Mouse (Mus musculus) lung, postnatal 10 days (tissue): ENCODE results near the gene Ccdc148.
A peak's percentile ranks its signal among the peaks of the same experiment; 100 is the strongest.

ENCODE experiments used
- DNase-seq: peaks from one replicate; pipeline ENCODE4 v3.0.0; 2021

The Ccdc148 gene

GRCm38 (mm10) chr2:59160605-59160963 lies at the start of gene Ccdc148, which contains the start of gene Pkp4:
Gene Ccdc148, minus strand, starts transcription at chr2:59160683.
Gene Pkp4, plus strand, starts transcription at chr2:59160850.
- peak; percentile 95 for DNase-seq

DNA sequence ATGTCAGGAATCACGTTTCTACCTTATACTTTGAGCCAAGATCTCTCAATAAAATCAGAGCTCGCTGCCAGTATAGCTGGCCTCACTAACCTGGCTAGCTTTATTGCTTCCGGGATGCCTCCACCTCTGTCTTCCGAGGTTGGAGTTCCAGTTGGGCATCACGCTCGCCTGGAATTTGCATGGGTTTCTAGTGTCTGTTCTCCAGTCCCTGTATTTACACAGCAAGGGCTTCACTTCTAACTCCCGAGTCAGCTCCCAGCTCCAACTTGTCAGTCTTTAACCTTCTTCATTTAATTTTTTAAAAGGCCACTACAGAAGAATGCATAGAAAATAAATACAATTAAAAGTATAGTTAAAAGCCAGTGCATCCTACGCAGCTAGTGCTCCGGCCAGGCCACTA lies 47.8 kb upstream of the Ccdc148 start:
- no peak for DNase-seq

DNA sequence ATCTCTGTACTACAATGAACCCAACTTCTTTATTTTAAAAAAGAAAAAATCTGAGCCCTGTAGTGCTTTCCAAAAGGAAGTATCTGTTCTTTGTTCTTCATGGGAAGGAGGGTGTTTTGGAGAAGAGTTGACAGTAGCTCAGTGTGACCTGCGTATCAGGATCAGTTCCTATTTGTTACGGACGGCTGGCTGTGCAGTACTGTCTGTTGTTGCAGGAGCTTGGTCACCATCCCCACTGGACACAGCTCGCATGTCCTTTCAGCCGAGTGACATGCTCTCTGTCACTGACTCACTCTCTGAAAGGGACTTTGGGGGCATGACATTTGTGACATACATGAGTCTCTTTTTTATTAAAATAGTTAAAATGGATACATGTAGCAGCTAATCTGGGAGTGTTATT lies 47.2 kb upstream of the Ccdc148 start:
- DNase-seq: no peak

- DNase-seq: peak; percentile 14
Measured at GRCm38 (mm10) chr2:59207240-59207639, 46.8 kb upstream of the Ccdc148 start.

- DNase-seq: no peak
Measured at GRCm38 (mm10) chr2:59206190-59206589, 45.7 kb upstream of the Ccdc148 start.

- no peak for DNase-seq
Measured at GRCm38 (mm10) chr2:59205092-59205491, 44.6 kb upstream of the Ccdc148 start.

DNA sequence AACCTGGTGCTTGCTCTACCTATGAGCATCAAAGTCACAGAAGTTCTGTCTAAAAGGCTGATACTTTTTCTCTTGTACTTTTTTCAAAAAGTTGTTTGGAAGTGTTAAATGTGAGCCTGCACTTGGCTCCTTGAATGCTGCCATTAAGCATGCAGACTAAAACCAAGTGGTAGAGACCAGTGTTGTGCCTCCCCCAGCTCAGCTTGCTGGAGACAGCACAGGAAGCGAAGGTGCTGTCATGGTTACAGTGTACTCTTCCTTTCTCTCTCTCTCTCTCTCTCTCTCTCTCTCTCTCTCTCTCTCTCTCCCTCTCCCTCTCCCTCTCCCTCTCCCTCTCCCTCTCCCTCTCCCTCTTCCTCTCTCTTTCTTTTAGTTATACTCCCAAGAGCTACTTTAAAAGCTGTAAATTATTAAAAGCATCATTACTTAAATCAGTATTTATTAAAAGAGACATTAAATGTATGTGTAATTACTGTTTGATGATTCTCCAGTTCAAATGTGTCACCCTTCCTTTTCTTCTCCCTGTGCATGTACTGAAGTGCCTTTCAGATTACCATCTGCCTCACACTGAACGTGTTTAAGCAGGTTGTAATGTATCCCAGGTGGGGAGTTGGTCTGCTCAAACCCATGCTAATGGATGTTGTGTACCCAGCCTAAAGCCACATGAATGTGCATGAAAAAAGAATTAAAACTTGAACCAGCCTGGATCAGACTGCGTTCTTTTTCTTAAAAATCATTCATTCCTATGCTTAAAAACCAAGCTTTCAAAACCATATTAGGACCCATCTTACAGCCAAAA lies 43.3 kb upstream of the Ccdc148 start:
- DNase-seq: no peak

- DNase-seq: no peak
Measured at GRCm38 (mm10) chr2:59202930-59203329, 42.4 kb upstream of the Ccdc148 start.

- DNase-seq: no peak
Measured at GRCm38 (mm10) chr2:59200511-59200910, 40.0 kb upstream of the Ccdc148 start.

- DNase-seq: no peak
Measured at GRCm38 (mm10) chr2:59199476-59199976, 39.0 kb upstream of the Ccdc148 start.

DNA sequence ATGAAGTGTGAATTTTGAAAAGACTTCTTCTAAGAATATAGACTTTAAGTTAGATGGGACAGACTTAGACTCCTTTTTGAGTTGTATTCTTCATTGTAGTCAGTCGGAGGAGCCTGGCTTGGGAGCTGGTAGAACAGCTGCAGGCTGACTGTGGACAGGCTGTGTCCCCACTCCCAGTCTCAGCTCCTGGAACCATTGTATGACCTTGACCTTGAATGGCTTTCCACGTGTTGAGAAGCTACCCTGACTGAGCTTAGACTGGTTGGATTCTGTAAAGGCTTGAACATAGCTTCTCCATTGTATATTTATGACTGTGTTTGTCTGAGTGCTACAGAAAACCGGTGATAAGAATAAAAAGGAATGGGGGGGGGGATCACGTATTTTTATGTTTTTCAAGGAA lies 36.7 kb upstream of the Ccdc148 start:
- no peak for DNase-seq

DNA sequence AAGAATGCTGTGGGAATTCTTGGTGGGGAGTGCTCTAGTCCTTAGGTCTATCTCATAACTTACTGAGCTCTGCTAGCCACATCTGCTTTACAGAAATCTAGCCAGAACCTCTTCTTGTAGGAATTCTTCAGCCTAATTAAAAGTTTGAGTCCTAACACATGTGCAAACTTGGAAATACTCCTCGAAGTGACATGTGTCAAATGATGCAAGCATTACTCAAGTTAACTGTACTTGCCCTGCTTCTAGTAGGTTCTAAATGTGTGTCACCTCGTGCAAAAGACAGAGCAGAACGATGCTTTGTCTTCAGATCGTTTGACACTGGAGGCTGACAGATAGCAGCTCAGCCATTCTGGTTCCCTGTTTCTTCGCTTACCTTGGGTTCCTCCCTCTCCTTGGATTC lies 32.6 kb upstream of the Ccdc148 start:
- no peak for DNase-seq

GRCm38 (mm10) chr2:59191466-59191865 lies 31.0 kb upstream of the Ccdc148 start:
- DNase-seq: peak; percentile 48

- no peak for DNase-seq
Measured at GRCm38 (mm10) chr2:59190186-59190585, 29.7 kb upstream of the Ccdc148 start.

GRCm38 (mm10) chr2:59189661-59190185 lies 29.2 kb upstream of the Ccdc148 start:
- peak; percentile 43 for DNase-seq

GRCm38 (mm10) chr2:59188306-59188705 lies 27.8 kb upstream of the Ccdc148 start:
- DNase-seq: no peak

GRCm38 (mm10) chr2:59186966-59187365 lies 26.5 kb upstream of the Ccdc148 start:
- DNase-seq: no peak

GRCm38 (mm10) chr2:59186122-59186521 lies 25.6 kb upstream of the Ccdc148 start:
- DNase-seq: no peak

DNA sequence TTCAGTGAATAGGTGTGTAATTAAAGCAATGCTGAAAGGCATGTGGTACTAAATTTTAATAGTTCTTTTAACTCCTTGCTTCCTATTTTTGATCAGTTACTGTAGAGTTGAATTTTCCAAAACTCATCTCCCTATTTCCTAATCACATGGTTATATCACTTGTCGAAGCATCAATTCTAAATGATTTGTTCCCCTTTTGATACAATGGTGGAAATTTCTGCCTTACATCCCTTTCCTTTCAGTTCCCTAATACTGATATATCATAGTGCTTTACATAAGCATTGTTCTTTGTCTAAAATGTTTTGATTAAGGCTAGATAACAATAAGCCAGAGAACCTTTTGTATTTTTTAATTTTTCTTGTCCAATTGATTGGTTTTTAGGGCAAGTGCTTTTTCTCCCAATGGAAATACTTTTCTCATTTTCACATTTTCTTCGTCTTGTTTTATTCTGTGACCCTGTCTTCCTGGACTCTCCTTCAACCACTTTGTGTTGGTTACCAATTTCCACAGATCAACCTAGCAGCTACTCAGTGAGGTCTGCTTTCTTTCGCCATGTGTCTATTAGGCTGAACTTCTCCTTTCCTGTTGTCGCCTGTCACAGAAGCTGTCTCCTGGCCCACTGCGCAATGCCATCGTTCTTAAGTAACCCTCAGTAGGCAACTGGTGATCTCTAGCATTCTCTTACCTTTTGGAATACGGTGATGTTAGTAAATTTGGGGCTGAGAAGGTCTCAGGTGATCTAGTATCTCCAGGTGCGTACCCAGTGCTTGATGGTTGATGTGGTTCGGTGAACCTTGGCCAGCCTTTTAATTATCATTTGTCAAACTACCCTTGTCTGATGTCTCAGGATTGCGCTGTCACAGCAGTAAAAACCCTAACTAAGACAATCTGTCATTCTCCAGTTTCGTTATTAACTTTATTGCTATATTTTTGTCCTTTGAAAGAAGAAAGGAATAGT lies 23.9 kb upstream of the Ccdc148 start:
- no peak for DNase-seq

DNA sequence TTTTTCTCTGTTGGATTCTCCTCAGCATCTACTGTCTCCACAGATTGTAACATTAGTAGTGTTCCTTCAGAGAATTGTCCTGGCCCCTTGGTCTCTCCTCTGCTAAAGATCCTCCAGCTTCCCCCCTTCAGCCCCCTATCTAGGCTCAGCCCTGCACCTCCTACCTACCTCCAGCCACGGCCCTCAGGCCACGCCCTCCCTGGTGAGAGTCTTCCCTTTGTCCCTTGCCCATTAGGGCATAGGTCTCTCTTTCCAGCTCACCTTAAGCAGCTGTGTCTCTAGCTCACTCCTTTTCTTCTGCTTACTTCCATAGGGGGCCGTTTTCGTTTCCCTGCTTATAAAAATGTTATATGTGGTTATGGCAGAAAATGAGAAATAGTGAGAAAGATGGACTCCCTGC lies 23.1 kb upstream of the Ccdc148 start:
- DNase-seq: no peak

GRCm38 (mm10) chr2:59181321-59182113 lies 21.0 kb upstream of the Ccdc148 start:
- no peak for DNase-seq

DNA sequence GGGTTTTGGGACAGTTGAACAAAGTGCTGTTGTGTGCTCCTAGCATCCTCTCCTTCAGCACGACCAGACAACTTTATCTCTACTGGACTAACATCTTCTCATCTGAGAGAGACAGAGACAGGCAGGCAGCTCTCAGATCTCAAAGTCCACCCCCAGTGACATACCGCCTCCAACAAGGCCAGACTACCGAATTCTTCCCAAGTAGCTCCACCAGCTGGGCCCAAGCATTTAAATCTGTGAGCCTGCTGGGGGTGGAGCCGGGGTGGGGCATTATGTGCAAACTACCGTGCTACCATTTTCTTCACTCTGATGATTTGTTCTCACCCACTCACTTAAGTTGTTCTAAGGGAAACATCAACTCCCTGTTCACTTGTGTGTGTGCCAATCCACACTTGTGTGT lies 19.0 kb upstream of the Ccdc148 start:
- DNase-seq: no peak

DNA sequence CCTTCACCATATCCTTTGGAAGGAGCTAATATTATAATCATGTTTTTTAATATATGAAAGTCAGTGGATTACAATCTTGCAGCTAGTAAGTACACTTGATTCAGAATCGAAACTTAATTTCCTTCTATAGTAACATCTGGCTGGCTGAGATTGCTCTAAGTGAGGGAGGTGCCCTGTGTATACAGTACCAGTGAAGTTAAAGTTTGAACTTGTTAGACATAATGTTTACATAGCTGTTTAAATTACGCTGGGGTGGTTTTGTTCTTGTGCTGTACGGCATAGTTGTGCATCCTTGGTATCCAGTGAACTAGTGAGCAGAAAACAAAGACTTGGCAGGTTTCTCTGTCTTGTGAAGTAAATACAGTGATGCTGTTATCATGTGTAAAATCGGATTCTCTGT lies 18.5 kb upstream of the Ccdc148 start:
- DNase-seq: no peak
